Mouse (Mus musculus) neural tube, embryonic 13.5 days (tissue): ENCODE measurements around the gene Zfp213. TPM values are rescaled to one million over a fixed set of nuclear protein-coding genes. Genes with fewer than 3 reads are reported as not detected.
A peak's percentile ranks its signal among the peaks of the same experiment; 100 is the strongest.

Experiments used
- ATAC-seq: fragments of 200-750 bp; cut with Nextera tagmentation; 2 replicates; pipeline ENCODE4 v1.8.0; 2017; ENCODE audit warnings: low read depth, mild to moderate bottlenecking, moderate TSS enrichment, moderate library complexity
- H3K27ac ChIP-seq: fragments of 300-500 bp; sonication (generic); replicated peaks from 2 replicates; pipeline ENCODE4 v1.5.1; 2015; ENCODE audit warnings: moderate library complexity, mild to moderate bottlenecking, inconsistent platforms
- H3K27me3 ChIP-seq: fragments of 300-500 bp; sonication (generic); 2 replicates; pipeline ENCODE4 v1.6.1; 2015; ENCODE audit warnings: mild to moderate bottlenecking, inconsistent platforms
- H3K36me3 ChIP-seq: fragments of 300-500 bp; sonication (generic); 2 replicates; pipeline ENCODE4 v1.6.1; 2015; ENCODE audit warnings: mild to moderate bottlenecking, inconsistent platforms
- H3K4me1 ChIP-seq: fragments of 300-500 bp; sonication (generic); replicated peaks from 2 replicates; pipeline ENCODE4 v1.6.1; 2015; ENCODE audit warnings: inconsistent platforms
- H3K4me2 ChIP-seq: fragments of 300-500 bp; sonication (generic); 2 replicates; pipeline ENCODE4 v1.6.1; 2015; ENCODE audit warnings: inconsistent platforms, mild to moderate bottlenecking, moderate library complexity
- H3K4me3 ChIP-seq: fragments of 300-500 bp; sonication (generic); 2 replicates; pipeline ENCODE4 v1.5.1; 2015; ENCODE audit warnings: mild to moderate bottlenecking, inconsistent platforms
- H3K9ac ChIP-seq: fragments of 300-500 bp; sonication (generic); 2 replicates; pipeline ENCODE4 v1.6.1; 2015; ENCODE audit warnings: moderate library complexity, mild to moderate bottlenecking, inconsistent platforms
- H3K9me3 ChIP-seq: fragments of 300-500 bp; sonication (generic); 2 replicates; pipeline ENCODE4 v1.6.1; 2016; ENCODE audit warnings: inconsistent platforms
- WGBS: fragments of 180-500 bp; shearing (Covaris S2); methylation state at CpG from one replicate; pipeline ENCODE4 v1.1.7; 2015; 5-methylcytosine and 5-hydroxymethylcytosine counted together
- polyA plus RNA-seq: library from polyadenylated mRNA; unstranded; fragments of >200 nt; fragmentation: Nextera tagmentation; extraction: Ambion mirVana; gene quantifications from 2 replicates; pipeline ENCODE4 v1.2.1, GENCODE M21; 2015

Zfp213 gene
- polyA plus RNA-seq, 1 experiment from 2014 or later: 17.8 TPM

DNA sequence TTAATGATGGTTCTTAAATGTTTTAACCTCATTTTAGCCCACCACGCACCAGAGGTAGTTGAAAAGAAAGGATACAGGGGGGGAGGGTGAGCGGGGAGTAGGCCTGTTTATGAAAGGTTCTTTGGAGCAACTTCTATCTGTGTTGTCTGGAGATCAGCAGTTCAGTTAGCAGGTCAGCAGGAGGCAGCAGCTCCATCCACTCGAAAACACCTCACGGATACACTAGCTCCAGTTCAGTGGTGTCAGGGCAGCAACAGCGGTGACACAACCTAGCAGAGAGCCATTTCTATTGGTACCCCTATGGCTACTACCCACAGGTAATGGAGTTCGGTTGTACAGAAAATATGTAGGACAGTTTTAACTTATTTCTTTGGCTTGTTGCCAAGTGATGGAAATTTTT, 6.0 kb upstream of the Zfp213 start:
- Histone ChIP-seq H3K4me2 (no peak overlapping the region), H3K9me3 (no peaks in the 10 kb centered on the region), H3K4me3 (no peak overlapping the region), H3K4me1 (peaks cover 4% of the 10 kb centered on the region), H3K27me3 (no peaks in the 10 kb centered on the region), H3K9ac (no peak overlapping the region), H3K27ac (no peak overlapping the region), H3K36me3 (peaks cover 31% of the 10 kb centered on the region)
- 51% methylated on average over 6 of the region's 6 CpGs for WGBS
- no peak for ATAC-seq

DNA sequence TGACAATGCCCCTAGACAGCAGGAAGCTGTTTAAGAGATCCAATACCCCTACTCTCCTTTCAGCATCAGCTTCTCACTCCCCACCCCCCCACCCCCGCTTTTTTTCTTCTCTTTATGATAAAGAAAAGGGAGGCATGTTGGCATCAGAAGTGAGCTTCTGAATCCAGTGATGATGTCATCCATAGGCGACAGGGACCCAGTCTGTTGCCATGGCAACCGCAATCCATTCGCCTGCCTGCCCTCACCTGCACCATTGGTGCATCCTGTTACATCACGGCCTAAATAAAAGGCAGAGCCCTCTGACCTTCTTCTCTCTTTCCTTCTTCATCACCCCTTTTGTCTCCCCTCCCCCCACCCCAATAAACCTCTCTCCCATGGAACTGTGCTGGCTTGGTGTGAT, 4.3 kb upstream of the Zfp213 start:
- ATAC-seq: no peak
- H3K9me3 ChIP-seq: no peaks in the 10 kb centered on the region
- no peak overlapping the region for H3K9ac ChIP-seq
- 23% methylated on average over 5 of the region's 5 CpGs for WGBS
- H3K4me2 ChIP-seq: no peak overlapping the region
- no peak overlapping the region for H3K4me3 ChIP-seq
- no peaks in the 10 kb centered on the region for H3K27me3 ChIP-seq
- no peak overlapping the region for H3K27ac ChIP-seq
- H3K4me1 ChIP-seq: peaks cover 9% of the 10 kb centered on the region
- peaks cover 15% of the 10 kb centered on the region for H3K36me3 ChIP-seq

DNA sequence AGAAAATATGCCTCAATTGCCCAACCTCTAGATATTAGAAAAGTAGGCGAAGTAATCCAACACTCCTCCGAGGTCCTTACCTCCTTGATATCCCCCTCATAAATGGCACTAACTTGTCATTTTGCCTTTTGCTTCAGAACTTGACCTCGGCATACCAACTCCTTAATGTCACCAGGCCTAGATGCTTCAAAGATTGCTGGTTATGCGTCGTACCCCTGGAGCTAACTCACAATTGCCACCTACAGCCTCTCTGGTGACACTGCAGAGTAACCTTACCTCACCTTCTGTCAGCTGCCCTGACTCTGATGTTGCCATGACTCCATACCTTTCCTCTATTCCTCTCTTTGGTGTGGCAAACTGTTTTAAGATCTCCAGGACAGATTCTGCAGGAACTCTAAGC, 2.7 kb upstream of the Zfp213 start:
- Histone ChIP-seq H3K27ac (no peak overlapping the region), H3K27me3 (no peaks in the 10 kb centered on the region), H3K4me3 (no peak overlapping the region), H3K4me2 (no peak overlapping the region), H3K9me3 (no peaks in the 10 kb centered on the region), H3K36me3 (no peaks in the 10 kb centered on the region), H3K4me1 (peaks cover 16% of the 10 kb centered on the region), H3K9ac (no peak overlapping the region)
- 59% methylated on average over 5 of the region's 5 CpGs for WGBS
- ATAC-seq: no peak

DNA sequence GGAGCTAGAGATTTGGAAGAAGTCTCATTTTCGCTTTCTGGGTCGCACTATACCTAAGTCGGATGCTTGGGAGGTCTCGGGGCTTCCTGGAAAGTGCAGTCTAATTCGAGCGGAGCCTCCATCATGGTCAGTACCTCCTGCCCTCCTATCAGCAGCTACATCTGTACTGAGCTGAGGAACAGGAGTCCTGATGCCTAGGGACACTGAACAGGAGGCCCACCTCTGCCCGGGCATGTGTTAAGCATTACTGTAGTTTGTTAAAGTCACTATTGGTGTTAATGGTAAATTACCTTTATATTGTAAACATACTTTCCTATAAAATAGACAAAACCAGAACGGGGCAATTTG, 304 bp upstream of the Zfp213 start:
- peak; percentile 86 for ATAC-seq
- Histone ChIP-seq H3K9ac (peak overlapping the region; percentile 96), H3K4me2 (peak overlapping the region; percentile 82), H3K4me3 (peak overlapping the region; percentile 84), H3K27me3 (no peaks in the 10 kb centered on the region), H3K36me3 (peaks cover 19% of the 10 kb centered on the region), H3K4me1 (peaks cover 16% of the 10 kb centered on the region), H3K27ac (peak overlapping the region; percentile 94), H3K9me3 (no peaks in the 10 kb centered on the region)
- 0% methylated on average over 8 of the region's 8 CpGs for WGBS

DNA sequence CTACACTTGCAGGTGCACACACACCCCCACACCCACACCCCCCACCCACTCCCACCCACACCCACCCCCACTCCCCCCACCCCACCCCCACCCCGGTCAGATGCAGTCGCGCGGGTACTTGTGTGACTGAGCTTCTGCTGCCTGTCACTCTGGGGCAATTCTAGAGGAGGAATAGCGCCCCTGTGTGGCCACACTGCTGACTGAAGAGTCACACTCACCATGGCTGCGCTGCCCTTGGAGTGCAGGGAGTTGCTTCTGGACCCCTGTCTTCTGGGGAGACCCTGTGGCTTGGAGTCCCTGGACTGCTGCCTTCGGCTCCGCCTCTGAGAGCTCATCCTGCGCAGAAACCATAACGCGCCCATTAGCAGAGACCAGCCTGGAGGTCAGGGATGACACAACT, 4.3 kb downstream of the Zfp213 start:
- Histone ChIP-seq H3K27me3 (no peaks in the 10 kb centered on the region), H3K27ac (no peak overlapping the region), H3K4me3 (no peak overlapping the region), H3K4me2 (no peak overlapping the region), H3K4me1 (peaks cover 10% of the 10 kb centered on the region), H3K9me3 (no peaks in the 10 kb centered on the region), H3K36me3 (peaks cover 65% of the 10 kb centered on the region), H3K9ac (no peak overlapping the region)
- ATAC-seq: no peak
- WGBS: 55% methylated on average over 11 of the region's 11 CpGs

DNA sequence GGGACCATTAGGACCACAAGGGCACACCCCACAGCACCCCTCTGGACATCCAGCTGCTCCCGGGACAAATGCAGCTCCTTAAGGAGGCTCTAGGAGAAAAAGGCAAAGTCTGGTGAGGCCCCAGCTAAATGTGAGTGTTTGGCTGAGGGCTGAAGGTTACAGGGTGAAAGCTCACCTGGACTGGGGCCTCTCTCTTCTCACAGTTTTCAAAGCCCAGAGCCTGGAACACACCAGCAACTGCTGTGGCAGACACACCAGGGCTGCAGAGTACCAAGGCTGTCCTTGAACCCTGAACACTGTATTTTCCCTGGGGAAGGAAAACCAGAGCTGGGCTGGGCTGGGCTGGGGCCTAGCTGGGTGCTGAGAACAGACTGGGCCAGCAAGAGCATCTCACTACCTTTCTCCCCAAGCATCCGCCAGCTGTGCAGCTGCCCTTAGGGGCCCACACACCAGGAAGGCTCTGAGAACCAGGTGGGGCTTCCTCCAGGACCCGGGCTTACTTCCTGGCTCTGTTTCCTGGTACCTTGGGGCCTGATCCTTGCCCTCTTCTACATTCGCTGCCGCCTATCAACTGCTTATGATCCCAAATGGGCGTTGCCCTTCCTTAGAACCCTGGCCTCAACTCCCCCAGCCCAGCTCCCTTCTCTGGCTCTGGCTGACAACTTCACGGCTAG, 8.7 kb downstream of the Zfp213 start:
- Histone ChIP-seq H3K36me3 (peaks cover 57% of the 10 kb centered on the region), H3K4me3 (no peak overlapping the region)
- 82% methylated on average over 7 of the region's 7 CpGs for WGBS

DNA sequence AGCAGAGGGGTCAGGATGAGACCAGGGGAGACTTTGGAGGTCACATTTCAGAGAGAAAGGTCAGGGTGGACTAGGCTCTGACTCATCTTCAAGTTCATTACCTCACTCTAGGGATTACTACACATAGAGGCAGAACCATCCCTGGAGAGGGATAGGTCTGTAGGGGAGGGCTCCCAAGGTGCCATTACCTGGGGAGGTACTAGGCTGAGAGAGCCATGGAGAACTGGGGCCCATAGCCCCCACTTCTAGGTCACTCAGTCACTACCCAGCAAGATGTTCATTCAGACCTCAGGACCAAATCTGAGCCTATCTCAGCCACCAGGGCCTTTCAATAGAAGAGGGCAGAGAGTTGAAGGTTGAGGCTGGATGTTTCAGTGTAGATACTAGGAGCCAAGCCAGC, 9.7 kb downstream of the Zfp213 start:
- Histone ChIP-seq H3K36me3 (peaks cover 48% of the 10 kb centered on the region), H3K27me3 (no peaks in the 10 kb centered on the region), H3K4me1 (peaks cover 13% of the 10 kb centered on the region), H3K27ac (no peak overlapping the region), H3K9ac (no peak overlapping the region), H3K9me3 (no peaks in the 10 kb centered on the region), H3K4me2 (no peak overlapping the region), H3K4me3 (no peak overlapping the region)
- ATAC-seq: no peak

More for the DNA sequence above, 8.7 kb downstream of the Zfp213 start:
- H3K27me3 ChIP-seq: no peaks in the 10 kb centered on the region
- H3K4me2 ChIP-seq: no peak overlapping the region
- no peak for ATAC-seq
- no peak overlapping the region; the same call in 1 of the 2 replicates for H3K9ac ChIP-seq
- H3K27ac ChIP-seq: no peak overlapping the region
- peaks cover 7% of the 10 kb centered on the region for H3K4me1 ChIP-seq
- H3K9me3 ChIP-seq: no peaks in the 10 kb centered on the region

DNA sequence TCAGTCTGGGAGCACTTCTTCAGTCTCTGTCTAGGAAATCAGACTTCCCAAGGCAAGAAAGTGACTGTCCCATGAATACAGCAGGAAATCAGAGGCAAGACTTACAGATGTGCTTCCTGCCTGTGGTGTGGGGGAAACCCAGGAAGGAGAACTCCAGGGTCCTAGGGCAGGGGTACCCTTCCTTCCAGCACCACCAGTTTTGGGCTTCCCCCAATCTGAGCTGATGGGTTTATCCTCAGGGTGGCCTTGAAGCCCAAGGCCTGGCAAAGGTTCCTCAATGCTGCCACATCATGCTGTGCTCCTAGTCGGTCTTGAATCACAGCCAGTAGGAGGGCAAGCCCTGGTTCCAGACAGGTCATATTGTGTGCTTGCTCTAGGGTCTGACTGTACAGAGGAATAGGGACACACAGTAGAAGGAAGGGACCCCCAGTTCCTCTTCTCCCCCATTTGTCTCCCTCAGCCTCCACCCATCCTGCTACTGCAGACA, 10.4 kb downstream of the Zfp213 start:
- no peaks in the 10 kb centered on the region for H3K27me3 ChIP-seq
- peaks cover 42% of the 10 kb centered on the region for H3K36me3 ChIP-seq
- WGBS: 65% methylated on average over 1 of the region's 1 CpGs
- no peaks in the 10 kb centered on the region for H3K9me3 ChIP-seq
- no peak for ATAC-seq
- no peak overlapping the region for H3K27ac ChIP-seq
- peaks cover 19% of the 10 kb centered on the region for H3K4me1 ChIP-seq
- H3K4me3 ChIP-seq: no peak overlapping the region
- no peak overlapping the region for H3K4me2 ChIP-seq
- no peak overlapping the region for H3K9ac ChIP-seq

DNA sequence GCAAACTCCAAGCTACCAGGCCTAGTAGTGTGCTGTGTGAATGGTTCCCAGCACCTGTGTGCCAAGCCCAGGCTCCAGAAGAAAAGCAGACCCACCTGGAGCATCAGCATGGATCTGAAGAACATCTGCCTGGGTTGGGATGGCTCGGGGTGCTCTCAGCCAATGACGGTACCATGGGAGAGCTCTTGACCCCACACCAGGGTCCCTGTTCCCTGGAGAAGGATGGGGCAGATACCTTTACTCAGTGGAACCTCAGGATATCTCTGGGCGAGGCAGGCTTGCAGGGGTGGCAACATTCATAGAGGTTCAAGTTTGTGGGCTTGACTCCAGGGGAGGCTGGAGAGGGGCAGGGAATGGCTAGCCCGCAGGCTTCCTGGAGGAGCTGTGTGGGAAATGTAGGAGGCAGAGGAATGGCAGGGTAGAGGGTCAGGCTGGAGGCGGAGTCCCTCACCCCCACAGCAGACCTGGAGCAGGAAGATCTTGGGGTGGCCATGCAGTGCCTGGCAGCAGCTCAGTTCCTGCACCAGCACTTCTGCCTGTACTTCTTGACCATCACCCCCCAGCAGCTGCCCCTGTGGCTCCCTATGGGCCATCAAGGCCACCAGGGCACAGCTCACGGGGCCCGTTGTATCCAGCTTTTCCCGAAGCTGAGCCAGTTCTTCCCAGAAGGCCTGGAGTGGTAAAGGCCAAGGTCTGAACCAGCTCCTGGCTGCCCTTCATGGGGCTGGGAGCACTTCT, 11.0 kb downstream of the Zfp213 start:
- no peak overlapping the region for H3K4me3 ChIP-seq
- H3K4me2 ChIP-seq: no peak overlapping the region
- no peak overlapping the region for H3K27ac ChIP-seq
- H3K4me1 ChIP-seq: peaks cover 19% of the 10 kb centered on the region
- peaks cover 36% of the 10 kb centered on the region for H3K36me3 ChIP-seq
- H3K27me3 ChIP-seq: no peaks in the 10 kb centered on the region
- H3K9me3 ChIP-seq: no peaks in the 10 kb centered on the region
- whole genome bisulfite sequencing: 87% methylated on average over 8 of the region's 8 CpGs
- ATAC-seq: no peak
- no peak overlapping the region for H3K9ac ChIP-seq

DNA sequence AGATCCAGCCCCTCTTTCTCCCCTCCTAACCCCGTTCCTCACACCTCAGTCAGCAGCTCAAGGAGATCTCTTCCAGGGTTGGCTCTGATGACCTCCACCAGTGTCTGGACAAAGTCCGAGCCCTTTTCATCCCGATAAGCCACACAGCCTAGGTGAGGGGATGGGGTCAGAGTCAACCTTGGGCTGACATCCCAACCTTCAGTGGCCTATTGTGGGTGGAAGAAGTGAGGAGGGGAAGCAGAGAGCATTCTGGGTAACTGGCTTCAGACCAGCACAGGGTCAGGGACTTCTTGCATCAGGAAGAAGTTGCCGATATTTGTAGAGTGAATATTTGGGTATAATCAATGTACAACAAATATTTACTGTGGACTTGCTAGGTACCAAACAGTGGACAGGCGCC, 12.1 kb downstream of the Zfp213 start:
- WGBS: 71% methylated on average over 5 of the region's 5 CpGs
- H3K4me3 ChIP-seq: no peak overlapping the region
- H3K4me1 ChIP-seq: peaks cover 19% of the 10 kb centered on the region
- no peak overlapping the region for H3K4me2 ChIP-seq
- H3K9ac ChIP-seq: no peak overlapping the region
- H3K27me3 ChIP-seq: no peaks in the 10 kb centered on the region
- no peak overlapping the region for H3K27ac ChIP-seq
- no peaks in the 10 kb centered on the region for H3K9me3 ChIP-seq
- H3K36me3 ChIP-seq: peaks cover 25% of the 10 kb centered on the region
- ATAC-seq: no peak

DNA sequence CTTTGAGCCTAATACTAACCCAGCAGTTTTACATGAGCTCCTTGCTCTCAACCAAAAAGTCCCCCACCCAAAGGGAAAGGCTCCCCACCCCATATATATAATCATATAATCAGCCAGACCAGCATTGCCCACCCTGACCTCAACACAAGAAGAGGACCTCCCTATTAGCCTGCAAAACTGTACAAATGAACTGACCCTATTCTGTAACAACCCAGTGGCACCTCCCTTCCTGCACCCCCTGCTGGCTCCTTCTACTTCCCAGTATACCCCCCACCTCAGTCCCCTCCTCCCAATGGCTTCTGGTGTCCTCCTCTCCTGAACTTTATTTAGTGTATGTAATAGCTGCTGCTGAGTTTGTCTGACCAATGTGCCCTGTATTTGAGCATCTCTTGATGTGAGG, 12.6 kb downstream of the Zfp213 start:
- Histone ChIP-seq H3K9me3 (no peaks in the 10 kb centered on the region), H3K36me3 (peaks cover 19% of the 10 kb centered on the region), H3K9ac (peak overlapping the region; percentile 72), H3K4me3 (peak overlapping the region; percentile 61), H3K27ac (peak overlapping the region; percentile 70; the same call in 1 of the 2 replicates), H3K27me3 (no peaks in the 10 kb centered on the region), H3K4me2 (peak overlapping the region; percentile 68), H3K4me1 (peaks cover 19% of the 10 kb centered on the region)
- no peak for ATAC-seq

DNA sequence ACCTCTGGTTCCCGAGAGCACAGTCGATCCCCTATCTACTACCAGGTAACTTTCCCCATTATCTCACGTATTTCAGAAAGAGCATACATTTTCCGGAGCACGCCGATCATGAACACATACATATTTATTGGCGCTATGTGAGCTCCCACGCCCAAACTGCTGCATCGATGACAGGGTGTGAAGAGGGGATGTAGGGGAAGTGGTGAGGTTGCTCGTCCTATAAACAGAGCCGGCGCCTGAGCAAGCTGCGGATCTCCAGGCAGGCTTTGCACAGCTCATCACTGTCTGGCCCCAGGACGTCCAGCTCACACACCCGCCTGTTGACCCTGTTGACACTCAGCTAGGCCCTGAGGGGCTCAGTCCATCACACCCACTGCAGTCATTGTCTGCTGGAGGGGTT, 13.2 kb downstream of the Zfp213 start:
- peak overlapping the region; percentile 72 for H3K9ac ChIP-seq
- under 1% methylated on average over 15 of the region's 15 CpGs for WGBS
- peak overlapping the region; percentile 68 for H3K4me2 ChIP-seq
- H3K27ac ChIP-seq: peak overlapping the region; percentile 70
- peaks cover 14% of the 10 kb centered on the region for H3K36me3 ChIP-seq
- H3K4me3 ChIP-seq: peak overlapping the region; percentile 61
- H3K9me3 ChIP-seq: no peaks in the 10 kb centered on the region
- ATAC-seq: peak; percentile 24
- H3K4me1 ChIP-seq: peaks cover 19% of the 10 kb centered on the region
- no peaks in the 10 kb centered on the region for H3K27me3 ChIP-seq
